Mouse (Mus musculus) myocyte (in vitro differentiated cells): ENCODE data around the gene Rbbp4. TPM values are rescaled to one million over a fixed set of nuclear protein-coding genes. Genes with fewer than 3 reads are reported as not detected.

Experiments
- H3K27me3 ChIP-seq: one replicate; pipeline ENCODE4 v1.6.1; 2011; ENCODE audit not compliant: control insufficient read depth, insufficient read depth, insufficient read length
- H3K36me3 ChIP-seq: one replicate; pipeline ENCODE4 v1.6.1; 2011; ENCODE audit not compliant: control insufficient read depth, insufficient read depth
- H3K4me2 ChIP-seq: one replicate; pipeline ENCODE4 v1.6.1; 2011; ENCODE audit warnings: low read depth, control low read depth
- H3K4me3 ChIP-seq: one replicate; pipeline ENCODE4 v1.5.1; 2011; ENCODE audit warnings: mild to moderate bottlenecking, control low read depth, moderate library complexity
- H3K79me2 ChIP-seq: one replicate; pipeline ENCODE4 v1.6.1; 2011; ENCODE audit not compliant: control insufficient read depth, insufficient read depth
- H3ac ChIP-seq: one replicate; pipeline ENCODE4 v1.6.1; 2011; ENCODE audit not compliant: control insufficient read depth, insufficient read length
- CEBPB ChIP-seq: IDR thresholded peaks from 2 replicates; pipeline ENCODE4 v1.6.1; 2011; ENCODE audit warnings: mild to moderate bottlenecking, moderate library complexity; ENCODE audit not compliant: poor library complexity, insufficient read depth, severe bottlenecking
- E2F4 ChIP-seq: IDR thresholded peaks from one replicate; pipeline ENCODE4 v1.6.1; 2011; ENCODE audit warnings: mild to moderate bottlenecking, control low read depth, moderate library complexity; ENCODE audit not compliant: insufficient read depth
- MAX ChIP-seq: IDR thresholded peaks from one replicate; pipeline ENCODE4 v1.6.1; 2011; ENCODE audit warnings: low read depth, mild to moderate bottlenecking, control low read depth
- MYOD1 ChIP-seq, 3 experiments: IDR thresholded peaks; one replicate each; pipeline ENCODE4 v1.6.1; 2011; ENCODE audit warnings: control low read depth in 2 of 3, low read depth in 2 of 3, mild to moderate bottlenecking in 2 of 3, moderate library complexity in 1 of 3; ENCODE audit not compliant: insufficient read length in 2 of 3, control insufficient read depth in 1 of 3
- MYOG ChIP-seq, 3 experiments: IDR thresholded peaks; one replicate each; pipeline ENCODE4 v1.6.1; 2011; ENCODE audit warnings: control low read depth in 2 of 3, low read depth in 2 of 3, mild to moderate bottlenecking in 2 of 3; ENCODE audit not compliant: insufficient read length in 2 of 3, control insufficient read depth in 1 of 3, insufficient read depth in 1 of 3
- POLR2A ChIP-seq: IDR thresholded peaks from one replicate; pipeline ENCODE4 v1.6.1; 2011; ENCODE audit warnings: low read depth, mild to moderate bottlenecking, control low read depth, moderate library complexity; ENCODE audit not compliant: insufficient read length
- POLR2AphosphoS2 ChIP-seq: IDR thresholded peaks from one replicate; pipeline ENCODE4 v1.6.1; 2011; ENCODE audit warnings: low read depth, control low read depth; ENCODE audit not compliant: insufficient read length
- REST ChIP-seq: IDR thresholded peaks from one replicate; pipeline ENCODE4 v1.6.1; 2011; ENCODE audit warnings: mild to moderate bottlenecking, control low read depth, moderate library complexity; ENCODE audit not compliant: insufficient read depth, insufficient read length
- SRF ChIP-seq: IDR thresholded peaks from one replicate; pipeline ENCODE4 v1.6.1; 2011; ENCODE audit warnings: low read depth; ENCODE audit not compliant: control insufficient read depth, insufficient read length
- TCF12 ChIP-seq: IDR thresholded peaks from one replicate; pipeline ENCODE4 v1.6.1; 2011; ENCODE audit warnings: mild to moderate bottlenecking, control low read depth; ENCODE audit not compliant: poor library complexity, insufficient read depth, severe bottlenecking
- TCF3 ChIP-seq: IDR thresholded peaks from one replicate; pipeline ENCODE4 v1.6.1; 2011; ENCODE audit warnings: low read depth, control low read depth; ENCODE audit not compliant: insufficient read length
- USF1 ChIP-seq: IDR thresholded peaks from one replicate; pipeline ENCODE4 v1.6.1; 2011; ENCODE audit warnings: low read depth, mild to moderate bottlenecking, control low read depth, moderate library complexity
- polyA plus RNA-seq: library from polyadenylated mRNA; unstranded; fragments of >200 nt; fragmentation: generic; extraction: Trizol; gene quantifications from one replicate; pipeline ENCODE4 v1.2.1, GENCODE M21; 2012; ENCODE audit warnings: missing spikeins

The Rbbp4 gene
- polyA plus RNA-seq, 1 experiment, result 137 TPM

- H3K79me2 ChIP-seq, result peaks cover 53% of the 10 kb centered on the region
- TF ChIP-seq USF1 (no peak), TCF3 (no peak), REST (no peak)
- H3K36me3 ChIP-seq, result peaks cover 48% of the 10 kb centered on the region
- no peak overlapping the region for H3K4me3 ChIP-seq
- H3ac ChIP-seq, result no peak overlapping the region
- H3K27me3 ChIP-seq, result no peaks in the 10 kb centered on the region
- no peak overlapping the region for H3K4me2 ChIP-seq
Observed at GRCm38 (mm10) chr4:129320876-129321275, 14.3 kb downstream of the Rbbp4 start.

- Histone ChIP-seq H3K79me2 (peaks cover 56% of the 10 kb centered on the region), H3ac (no peak overlapping the region), H3K36me3 (peaks cover 88% of the 10 kb centered on the region), H3K4me3 (no peak overlapping the region), H3K27me3 (no peaks in the 10 kb centered on the region), H3K4me2 (no peak overlapping the region)
- TF ChIP-seq SRF (no peak), TCF3 (no peak), E2F4 (no peak), MAX (no peak), USF1 (no peak), MYOD1 (IDR thresholded peaks at IDR 0.05; ENCODE audit: control insufficient read depth in 1 of 3, insufficient read length in 2 of 3, low read depth in 2 of 3) (no peak)
Observed at GRCm38 (mm10) chr4:129313886-129314285, 21.3 kb downstream of the Rbbp4 start.

- H3K4me3 ChIP-seq, result no peak overlapping the region
- H3K79me2 ChIP-seq, result peaks cover 22% of the 10 kb centered on the region
- H3K4me2 ChIP-seq, result no peak overlapping the region
- no peak for TF ChIP-seq CEBPB
- no peak for TF ChIP-seq TCF12
- no peak for TF ChIP-seq USF1
- peaks cover 68% of the 10 kb centered on the region for H3K36me3 ChIP-seq
- no peak overlapping the region for H3ac ChIP-seq
- H3K27me3 ChIP-seq, result no peaks in the 10 kb centered on the region
Observed at GRCm38 (mm10) chr4:129307936-129308335, 27.2 kb downstream of the Rbbp4 start.

- Histone ChIP-seq H3K27me3 (no peaks in the 10 kb centered on the region), H3K36me3 (peaks cover 59% of the 10 kb centered on the region), H3K4me3 (no peak overlapping the region), H3K79me2 (peaks cover 25% of the 10 kb centered on the region), H3ac (no peak overlapping the region), H3K4me2 (peak overlapping the region; percentile 56)
- no peak for TF ChIP-seq TCF3
- no peak for TF ChIP-seq SRF
- peak; percentile 43 to 84 (median 79) for TF ChIP-seq MYOG (IDR thresholded peaks at IDR 0.05; ENCODE audit: control insufficient read depth in 1 of 3, insufficient read depth in 1 of 3, insufficient read length in 2 of 3, low read depth in 2 of 3)
- no peak for TF ChIP-seq MAX
- no peak for TF ChIP-seq POLR2A
- TF ChIP-seq CEBPB, result peak; percentile 14; the same call in 1 of the 2 replicates
- TF ChIP-seq E2F4, result no peak
- TF ChIP-seq TCF12, result peak; percentile 43
- TF ChIP-seq MYOD1 (IDR thresholded peaks at IDR 0.05; ENCODE audit: control insufficient read depth in 1 of 3, insufficient read length in 2 of 3, low read depth in 2 of 3), result peak in 2 of 3 experiments; percentile 80 to 89
- TF ChIP-seq POLR2AphosphoS2, result peak; percentile 75
Observed at GRCm38 (mm10) chr4:129304306-129304705, 30.9 kb downstream of the Rbbp4 start.

GRCm38 (mm10) chr4:129303816-129304215 lies 31.4 kb downstream of the Rbbp4 start:
- Histone ChIP-seq H3ac (no peak overlapping the region), H3K79me2 (peaks cover 30% of the 10 kb centered on the region), H3K36me3 (peaks cover 54% of the 10 kb centered on the region), H3K4me3 (no peak overlapping the region), H3K4me2 (peak overlapping the region; percentile 56), H3K27me3 (no peaks in the 10 kb centered on the region)
- TF ChIP-seq POLR2AphosphoS2 (peak; percentile 34), MAX (no peak)

GRCm38 (mm10) chr4:129303401-129303800 lies 31.8 kb downstream of the Rbbp4 start:
- Histone ChIP-seq H3K4me2 (peak overlapping the region; percentile 56), H3K27me3 (no peaks in the 10 kb centered on the region), H3K36me3 (peaks cover 50% of the 10 kb centered on the region), H3K4me3 (no peak overlapping the region), H3ac (no peak overlapping the region), H3K79me2 (peaks cover 34% of the 10 kb centered on the region)
- TF ChIP-seq MYOG (IDR thresholded peaks at IDR 0.05; ENCODE audit: control insufficient read depth in 1 of 3, insufficient read depth in 1 of 3, insufficient read length in 2 of 3, low read depth in 2 of 3), result no peak
- TF ChIP-seq USF1, result no peak
- no peak for TF ChIP-seq TCF3
- TF ChIP-seq TCF12, result no peak
- no peak for TF ChIP-seq E2F4
- TF ChIP-seq REST, result no peak
- no peak for TF ChIP-seq POLR2A
- no peak for TF ChIP-seq SRF
- TF ChIP-seq CEBPB, result no peak
- TF ChIP-seq MAX, result no peak
- TF ChIP-seq MYOD1 (IDR thresholded peaks at IDR 0.05; ENCODE audit: control insufficient read depth in 1 of 3, insufficient read length in 2 of 3, low read depth in 2 of 3), result no peak
- no peak for TF ChIP-seq POLR2AphosphoS2
